Comparison of ENCODE assay signal across 8 mouse cellular contexts in the genomic region with DNA sequence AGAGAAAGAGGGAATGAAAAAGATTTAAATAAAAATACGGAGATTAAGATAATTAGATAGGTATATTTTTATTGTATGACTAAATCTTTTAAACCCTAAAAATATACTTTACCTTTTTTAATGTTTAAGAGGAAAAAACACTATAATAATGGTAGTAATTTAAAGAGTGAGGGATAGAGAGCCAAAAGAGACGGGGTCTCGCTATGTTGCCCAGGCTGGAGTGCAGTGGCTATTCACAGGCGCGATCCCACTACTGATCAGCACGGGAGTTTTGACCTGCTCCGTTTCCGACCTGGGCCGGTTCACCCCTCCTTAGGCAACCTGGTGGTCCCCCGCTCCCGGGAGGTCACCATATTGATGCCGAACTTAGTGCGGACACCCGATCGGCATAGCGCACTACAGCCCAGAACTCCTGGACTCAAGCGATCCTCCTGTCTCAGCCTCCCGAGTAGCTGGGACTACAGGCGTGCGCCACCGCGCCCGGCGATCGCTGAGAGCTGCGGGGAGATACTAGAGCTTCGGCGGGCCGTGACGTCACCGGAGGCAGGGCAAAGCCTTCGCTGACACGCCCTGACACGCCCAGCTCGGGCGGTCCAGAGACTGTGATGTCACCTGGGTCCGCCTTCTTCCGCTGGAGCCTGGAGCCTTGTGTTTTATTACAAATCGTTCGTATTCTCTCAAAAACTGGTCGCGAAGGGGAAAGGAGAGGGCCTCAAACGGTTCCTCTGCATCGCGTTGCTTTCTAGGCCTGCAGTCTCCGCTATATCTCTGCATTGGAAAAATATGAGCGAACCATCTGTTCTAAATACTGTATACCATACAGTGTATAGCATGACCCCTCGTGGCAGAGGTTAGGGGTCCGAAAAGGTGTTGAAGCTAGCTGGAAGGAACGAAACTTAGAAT. TPM values are rescaled to one million over a fixed set of nuclear protein-coding genes. Genes with fewer than 3 reads are reported as not detected.
DNase-seq lines count a peak whose midpoint lies in the region; ATAC-seq and TF ChIP-seq lines count a peak whose summit lies in the region.
"Not testable (repeated sequence)": the region's sequence is repeated elsewhere in the genome, so short reads cannot be mapped to it uniquely, and the experiment has no call there.

No protein-coding gene starts in this region.

- in situ Hi-C loops in CH12.LX (cut with MboI; ENCODE audit: low pct_ligation_motif_present, low pct_unique_long_range_greater_than_20kb, low sequenced_read_pairs) = not testable (repeated sequence)

- DNase-seq in CH12.LX (ENCODE audit: extremely low read depth) = peak; percentile 96
- peak; percentile 96 for DNase-seq in c-Kit-positive CD71-positive TER-119-negative erythroid progenitor cells, embryonic 14.5 days (ENCODE audit: low read depth)
- DNase-seq in heart, postnatal 0 days (ENCODE audit: low spot score) = peak; percentile 96
- DNase-seq in kidney, postnatal 4 days = peak; percentile 99

- peak overlapping the region; percentile 58 to 66 (median 63) for H3K4me3 ChIP-seq in CH12.LX (replicated peaks in 1 of 3; ENCODE audit: low read depth in 2 of 3, low read length in 2 of 3, poor library complexity in 1 of 3)
- peak overlapping the region; percentile 53 for H3K4me3 ChIP-seq in forebrain, embryonic 12.5 days (replicated peaks)
- H3K4me3 ChIP-seq in heart, postnatal 0 days (ENCODE audit: low read depth, low read length) = peak overlapping the region; percentile 60
- peak overlapping the region; percentile 72 for H3K4me3 ChIP-seq in liver, embryonic 16.5 days (ENCODE audit: low read depth, low read length)
- peak overlapping the region; percentile 56 for H3K4me3 ChIP-seq in neural tube, embryonic 13.5 days
- peak overlapping the region; percentile 92 for H3K4me3 ChIP-seq in testis, adult 2 months (ENCODE audit: control insufficient read depth, low read depth, low read length)

- peak; percentile 96 for TF ChIP-seq POLR2A in CH12.LX (IDR thresholded peaks at IDR 0.05; ENCODE audit: low read depth, low read length)
- TF ChIP-seq POLR2A in testis, adult 2 months (IDR thresholded peaks at IDR 0.05; ENCODE audit: control insufficient read depth, low read depth, low read length) = peak; percentile 62; the same call in 1 of the 2 replicates

- H3K4me1 ChIP-seq in CH12.LX (ENCODE audit: control insufficient read depth in 1 of 2, insufficient read depth in 2 of 2) = peaks cover 0 to 23% of the 10 kb centered on the region in 2 experiments; a peak in 2 of 4 replicates
- peaks cover 22% of the 10 kb centered on the region for H3K4me1 ChIP-seq in forebrain, embryonic 12.5 days
- H3K4me1 ChIP-seq in heart, postnatal 0 days (ENCODE audit: control insufficient read depth, insufficient read depth) = peaks cover 13% of the 10 kb centered on the region
- peaks cover 22% of the 10 kb centered on the region for H3K4me1 ChIP-seq in liver, embryonic 16.5 days (ENCODE audit: control insufficient read depth, low read depth, low read length)
- H3K4me1 ChIP-seq in neural tube, embryonic 13.5 days (replicated peaks) = peaks cover 28% of the 10 kb centered on the region
- H3K4me1 ChIP-seq in testis, adult 2 months (ENCODE audit: control insufficient read depth, insufficient read depth, low read length) = not testable (repeated sequence)

- peak overlapping the region; percentile 45 for H3K4me2 ChIP-seq in CH12.LX (ENCODE audit: insufficient read depth, low read depth, poor library complexity, severe bottlenecking)
- peak overlapping the region; percentile 70 for H3K4me2 ChIP-seq in forebrain, embryonic 12.5 days
- H3K4me2 ChIP-seq in heart, postnatal 0 days (ENCODE audit: low read depth, low read length) = peak overlapping the region; percentile 84
- peak overlapping the region; percentile 94 for H3K4me2 ChIP-seq in liver, embryonic 16.5 days (ENCODE audit: low read depth, low read length)
- H3K4me2 ChIP-seq in neural tube, embryonic 13.5 days = peak overlapping the region; percentile 65

- not testable (repeated sequence) for TF ChIP-seq RAD21 in CH12.LX (IDR thresholded peaks at IDR 0.05; ENCODE audit: low read depth, low read length)

- peak overlapping the region; percentile 86 for H3K9ac ChIP-seq in CH12.LX (ENCODE audit: insufficient read depth, low read depth)
- H3K9ac ChIP-seq in forebrain, embryonic 12.5 days = peak overlapping the region; percentile 51
- peak overlapping the region; percentile 60 for H3K9ac ChIP-seq in heart, postnatal 0 days (replicated peaks; ENCODE audit: low read depth, low read length)
- peak overlapping the region; percentile 79 for H3K9ac ChIP-seq in liver, embryonic 16.5 days (ENCODE audit: low read depth, low read length)
- H3K9ac ChIP-seq in neural tube, embryonic 13.5 days = peak overlapping the region; percentile 74

- not testable (repeated sequence) for TF ChIP-seq EP300 in CH12.LX (IDR thresholded peaks at IDR 0.05; ENCODE audit: low read length)
- TF ChIP-seq EP300 in heart, postnatal 0 days (IDR thresholded peaks at IDR 0.05; ENCODE audit: low read depth) = peak; percentile 60; the same call in 1 of the 2 replicates

- peak in 1 of 2 experiments; percentile 33; a peak in 2 of 4 replicates for TF ChIP-seq CTCF in CH12.LX (conservative IDR thresholded peaks at IDR 0.05 in 1 of 2, IDR thresholded peaks at IDR 0.05 in 1 of 2; ENCODE audit: low read depth in 2 of 2, low read length in 2 of 2)
- not testable (repeated sequence) for TF ChIP-seq CTCF in heart, postnatal 0 days (IDR thresholded peaks at IDR 0.05; ENCODE audit: low read depth); testis, adult 2 months (IDR thresholded peaks at IDR 0.05; ENCODE audit: control insufficient read depth, insufficient read depth, insufficient replicate concordance, low read depth, low read length)

- not testable (repeated sequence) for H3K36me3 ChIP-seq in CH12.LX (replicated peaks in 1 of 2; ENCODE audit: control insufficient read depth in 1 of 2, insufficient read depth in 1 of 2, low read length in 1 of 2); forebrain, embryonic 12.5 days (replicated peaks); heart, postnatal 0 days (replicated peaks; ENCODE audit: control insufficient read depth, insufficient read depth, low read length); liver, embryonic 16.5 days (ENCODE audit: control insufficient read depth, insufficient read depth); neural tube, embryonic 13.5 days; testis, adult 2 months (ENCODE audit: control insufficient read depth, insufficient read depth, low read length)

- dilution Hi-C loops in CH12.LX (cut with MboI; ENCODE audit: extremely low pct_ligation_motif_present, extremely low pct_unique_long_range_greater_than_20kb, low sequenced_read_pairs) = not testable (repeated sequence)

- WGBS in forebrain, embryonic 12.5 days = under 1% methylated on average over 41 of the region's 50 CpGs
- WGBS in heart, postnatal 0 days = under 1% methylated on average over 36 of the region's 50 CpGs
- WGBS in liver, embryonic 16.5 days (ENCODE audit: insufficient replicate concordance) = under 1% methylated on average over 40 of the region's 50 CpGs
- under 1% methylated on average over 39 of the region's 50 CpGs for whole genome bisulfite sequencing in neural tube, embryonic 13.5 days

- not testable (repeated sequence) for H3K27me3 ChIP-seq in CH12.LX (replicated peaks); forebrain, embryonic 12.5 days; heart, postnatal 0 days (ENCODE audit: control insufficient read depth, insufficient read depth, low read length); liver, embryonic 16.5 days (ENCODE audit: control insufficient read depth, insufficient read depth, low read depth, low read length); neural tube, embryonic 13.5 days; testis, adult 2 months (ENCODE audit: control insufficient read depth, insufficient read depth, low read length)

- peak; percentile 96 for ATAC-seq in forebrain, embryonic 12.5 days (ENCODE audit: low FRiP score)
- ATAC-seq in heart, postnatal 0 days (ENCODE audit: insufficient read depth, low read depth) = peak; percentile 93
- peak; percentile 88 for ATAC-seq in liver, embryonic 16.5 days (ENCODE audit: low read depth)
- peak; percentile 95 for ATAC-seq in neural tube, embryonic 13.5 days (ENCODE audit: low read depth)

- H3K79me2 ChIP-seq in CH12.LX (replicated peaks; ENCODE audit: control insufficient read depth, extremely low read depth, insufficient read depth, poor library complexity, severe bottlenecking) = not testable (repeated sequence)

- not testable (repeated sequence) for H3K9me3 ChIP-seq in CH12.LX (replicated peaks; ENCODE audit: low read length); forebrain, embryonic 12.5 days; heart, postnatal 0 days (replicated peaks; ENCODE audit: control insufficient read depth, low read length); liver, embryonic 16.5 days (replicated peaks; ENCODE audit: control insufficient read depth, low read length); neural tube, embryonic 13.5 days

- H3K27ac ChIP-seq in CH12.LX (ENCODE audit: insufficient read depth, low read depth) = peak overlapping the region; percentile 93
- H3K27ac ChIP-seq in forebrain, embryonic 12.5 days = peak overlapping the region; percentile 87
- H3K27ac ChIP-seq in heart, postnatal 0 days (ENCODE audit: low read depth) = peak overlapping the region; percentile 91
- H3K27ac ChIP-seq in liver, embryonic 16.5 days (ENCODE audit: low read length) = peak overlapping the region; percentile 96
- peak overlapping the region; percentile 92 for H3K27ac ChIP-seq in neural tube, embryonic 13.5 days (replicated peaks)
- H3K27ac ChIP-seq in testis, adult 2 months (ENCODE audit: control insufficient read depth, insufficient read depth, low read depth, low read length) = peak overlapping the region; percentile 83

RNA-seq across cellular contexts. Expression of gene Nemf, which starts 4.3 kb away (rescaled TPM):
- total RNA-seq in CH12.LX (2012; rRNA removed) (34.3 and 37.5 TPM in 2 replicates), CH12.LX (2014; rRNA removed) (56.6 and 71.0 TPM in 2 replicates)
- 44.9 and 54.7 TPM in 2 replicates for polyA plus RNA-seq in CH12.LX (2012; ENCODE audit: insufficient read length, low read depth)
- polyA plus RNA-seq in forebrain, embryonic 12.5 days (2016; fragmentation: Nextera tagmentation; extraction: Ambion mirVana) = 93.3 and 98.4 TPM in 2 replicates
- total RNA-seq in heart, postnatal 0 days (2014; rRNA removed; ENCODE audit: low replicate concordance) = 12.1 and 23.2 TPM in 2 replicates
- polyA plus RNA-seq in heart, postnatal 0 days (2015; fragmentation: Nextera tagmentation; extraction: Ambion mirVana) = 45.7 and 45.9 TPM in 2 replicates
- polyA plus RNA-seq in liver, embryonic 16.5 days (2015; fragmentation: Nextera tagmentation; extraction: Ambion mirVana) = 33.7 and 34.2 TPM in 2 replicates
- 96.5 and 100 TPM in 2 replicates for polyA plus RNA-seq in neural tube, embryonic 13.5 days (2015; fragmentation: Nextera tagmentation; extraction: Ambion mirVana)
- 6.2 and 9.2 TPM in 2 replicates for polyA plus RNA-seq in testis, adult 2 months (2012; rRNA removed)

RNA-seq across cellular contexts. Expression of gene Arf6, which starts 10.7 kb away (rescaled TPM):
- total RNA-seq in CH12.LX (2012; rRNA removed) (273 and 312 TPM in 2 replicates), CH12.LX (2014; rRNA removed) (308 and 375 TPM in 2 replicates)
- 224 and 258 TPM in 2 replicates for polyA plus RNA-seq in CH12.LX (2012; ENCODE audit: insufficient read length, low read depth)
- 46.8 and 54.6 TPM in 2 replicates for polyA plus RNA-seq in forebrain, embryonic 12.5 days (2016; fragmentation: Nextera tagmentation; extraction: Ambion mirVana)
- total RNA-seq in heart, postnatal 0 days (2014; rRNA removed; ENCODE audit: low replicate concordance) = 115 and 155 TPM in 2 replicates
- 32.4 and 35.6 TPM in 2 replicates for polyA plus RNA-seq in heart, postnatal 0 days (2015; fragmentation: Nextera tagmentation; extraction: Ambion mirVana)
- 21.8 TPM in 2 replicates for polyA plus RNA-seq in liver, embryonic 16.5 days (2015; fragmentation: Nextera tagmentation; extraction: Ambion mirVana)
- polyA plus RNA-seq in neural tube, embryonic 13.5 days (2015; fragmentation: Nextera tagmentation; extraction: Ambion mirVana) = 32.6 and 34.5 TPM in 2 replicates
- polyA plus RNA-seq in testis, adult 2 months (2012; rRNA removed) = 32.4 and 37.2 TPM in 2 replicates

RNA-seq across cellular contexts. Expression of gene Gm9887, which starts 11.0 kb away (rescaled TPM):
- total RNA-seq in CH12.LX (2012; rRNA removed) (4.3 TPM in 2 replicates), CH12.LX (2014; rRNA removed) (not detected in 2 replicates)
- polyA plus RNA-seq in CH12.LX (2012; ENCODE audit: insufficient read length, low read depth) = 3.4 and 4.3 TPM in 2 replicates
- 2.1 and 2.3 TPM in 2 replicates for polyA plus RNA-seq in forebrain, embryonic 12.5 days (2016; fragmentation: Nextera tagmentation; extraction: Ambion mirVana)
- not detected in 2 replicates for total RNA-seq in heart, postnatal 0 days (2014; rRNA removed; ENCODE audit: low replicate concordance)
- 0.55 and 1.9 TPM in 2 replicates for polyA plus RNA-seq in heart, postnatal 0 days (2015; fragmentation: Nextera tagmentation; extraction: Ambion mirVana)
- 0.32 and 1.1 TPM in 2 replicates for polyA plus RNA-seq in liver, embryonic 16.5 days (2015; fragmentation: Nextera tagmentation; extraction: Ambion mirVana)
- polyA plus RNA-seq in neural tube, embryonic 13.5 days (2015; fragmentation: Nextera tagmentation; extraction: Ambion mirVana) = 0.71 and 1.3 TPM in 2 replicates
- 26.1 and 49.9 TPM in 2 replicates for polyA plus RNA-seq in testis, adult 2 months (2012; rRNA removed)

Comparison
In these comparisons a context has a peak if more than half of its experiments do, and no peak if none do; other contexts are left out.
1. Peak in every context shown above with its lines: DNase-seq, ATAC-seq, H3K4me3 ChIP-seq and H3K27ac ChIP-seq.